Mouse (Mus musculus): ENCODE measurements around the gene Prr7.
"Not testable (repeated sequence)": the region's sequence is repeated elsewhere in the genome, so short reads cannot be mapped to it uniquely, and the experiment has no call there.

Prr7 gene

DNA sequence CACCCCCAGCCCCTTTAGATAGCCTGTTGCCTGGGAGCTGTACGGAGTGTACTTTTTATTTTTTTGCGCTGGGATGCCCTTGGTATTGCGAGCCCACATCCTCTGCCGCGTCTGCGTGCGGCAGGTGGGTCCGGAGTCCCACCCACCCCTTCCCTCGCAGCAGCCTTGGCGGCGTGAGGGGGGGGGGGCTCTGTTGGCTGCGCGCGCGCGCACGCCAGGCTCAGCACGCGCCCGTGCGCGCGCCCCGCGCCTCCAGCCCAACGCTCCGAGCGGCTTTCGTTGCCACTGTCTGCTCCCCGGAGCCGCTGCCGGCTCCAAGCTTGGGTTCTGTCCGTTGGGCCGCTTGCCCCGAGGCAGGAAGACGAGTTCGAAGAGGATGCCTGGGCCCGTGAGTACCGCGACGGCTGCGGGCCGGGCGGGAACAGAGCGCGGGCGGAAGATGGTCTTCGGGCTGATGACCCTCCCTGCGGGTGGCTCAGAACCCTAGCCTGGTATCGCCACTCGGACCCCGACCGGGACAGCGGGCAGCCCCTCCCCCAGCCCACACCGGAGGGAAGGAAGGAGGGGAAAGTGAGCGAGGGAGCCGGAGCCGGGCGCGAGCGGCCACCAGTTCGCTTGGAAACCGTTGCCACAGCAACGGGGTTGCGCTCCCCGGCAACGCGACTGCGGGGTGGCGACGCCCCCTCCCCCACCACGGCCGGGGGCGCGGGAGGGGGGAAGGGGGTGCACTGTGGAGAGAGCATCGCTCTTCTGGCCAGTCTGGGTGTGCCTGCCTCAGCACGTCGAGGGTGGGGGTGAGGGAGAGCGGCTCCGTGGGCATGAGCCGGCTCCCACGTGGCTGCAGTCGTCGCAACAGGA lies at the start of gene Prr7:
TSS of gene Prr7 (plus strand) at position 241 of the 858 bp plus-strand sequence.
- peak; percentile 54 to 70 for DNase-seq (ENCODE audit: low spot score in 2 of 2)

DNA sequence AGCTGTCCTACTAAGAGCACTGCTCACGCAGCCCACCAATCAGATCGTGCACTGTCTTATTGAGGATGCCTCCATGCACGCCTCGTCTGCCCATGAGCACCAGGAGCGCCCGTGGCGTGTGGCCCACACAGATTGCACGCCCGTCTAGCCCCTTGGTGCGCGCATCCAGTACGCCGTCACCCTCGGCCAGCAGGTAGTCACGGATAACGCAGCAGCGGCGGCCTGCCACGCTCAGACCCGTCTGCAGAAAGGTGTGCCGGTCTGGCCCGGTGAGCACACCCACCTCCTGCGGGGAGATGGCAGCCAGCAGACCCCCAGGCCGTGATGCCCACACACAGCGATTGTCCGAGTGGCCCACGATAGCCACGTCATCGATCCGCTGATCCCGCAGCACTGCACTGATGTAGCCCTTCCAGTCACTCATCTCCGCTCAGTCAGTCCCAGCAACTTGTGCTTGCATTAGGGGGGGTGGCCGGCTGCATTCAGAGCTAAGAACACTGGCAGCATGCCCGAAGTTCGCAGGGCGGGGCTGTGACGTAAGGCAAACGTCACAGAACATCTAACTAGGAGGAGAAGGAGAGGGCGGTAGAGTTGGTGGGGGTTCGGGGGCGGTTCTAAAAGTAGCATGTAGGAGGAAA lies 49.2 kb upstream of the Prr7 start, which contains the start of gene Pfn3:
TSS of gene Pfn3 (minus strand) at position 490 of the 638 bp plus-strand sequence.
- peak; percentile 36 to 82 for DNase-seq (ENCODE audit: low spot score in 2 of 2)

DNA sequence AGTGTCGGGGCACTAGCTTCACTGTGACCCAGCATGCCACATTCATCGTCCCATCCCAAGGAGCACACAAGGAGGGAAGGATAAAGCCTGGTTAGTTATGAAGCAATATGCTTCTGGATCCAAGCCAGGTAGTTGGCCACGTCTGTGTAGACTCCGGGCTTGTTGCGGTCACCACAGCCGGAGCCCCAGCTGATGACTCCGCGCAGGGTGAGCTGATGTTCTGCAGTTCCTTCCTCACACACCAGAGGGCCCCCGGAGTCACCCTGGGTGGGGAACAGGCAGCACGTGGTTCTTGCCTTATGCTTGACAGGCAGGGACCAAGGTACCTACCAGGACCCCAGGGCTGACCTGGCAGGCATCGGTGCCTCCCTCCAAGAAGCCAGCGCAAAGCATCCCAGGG lies 46.1 kb upstream of the Prr7 start:
- DNase-seq (ENCODE audit: low spot score in 2 of 2): peak; percentile 37 to 89

DNA sequence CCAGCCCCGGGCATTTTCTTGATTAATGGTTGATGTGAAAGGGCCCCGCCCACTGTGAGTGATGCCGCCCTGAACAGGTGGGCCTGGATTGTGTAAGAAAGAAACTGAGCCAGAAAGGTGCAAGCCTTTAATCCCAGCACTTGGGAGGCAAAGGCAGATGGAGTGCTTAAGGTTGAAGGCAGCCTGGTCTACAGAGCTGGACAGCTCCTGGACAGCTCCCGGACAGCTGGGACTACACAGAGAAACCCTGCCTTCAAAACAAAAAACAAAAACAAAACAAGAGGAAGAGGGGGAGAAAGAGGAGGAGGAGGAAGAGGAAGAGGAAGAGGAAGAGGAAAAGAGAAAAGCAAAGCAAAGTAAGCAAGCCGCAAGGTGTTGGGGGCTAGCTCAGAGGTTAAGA lies 44.9 kb upstream of the Prr7 start:
- DNase-seq (ENCODE audit: low spot score in 2 of 2): no peak

DNA sequence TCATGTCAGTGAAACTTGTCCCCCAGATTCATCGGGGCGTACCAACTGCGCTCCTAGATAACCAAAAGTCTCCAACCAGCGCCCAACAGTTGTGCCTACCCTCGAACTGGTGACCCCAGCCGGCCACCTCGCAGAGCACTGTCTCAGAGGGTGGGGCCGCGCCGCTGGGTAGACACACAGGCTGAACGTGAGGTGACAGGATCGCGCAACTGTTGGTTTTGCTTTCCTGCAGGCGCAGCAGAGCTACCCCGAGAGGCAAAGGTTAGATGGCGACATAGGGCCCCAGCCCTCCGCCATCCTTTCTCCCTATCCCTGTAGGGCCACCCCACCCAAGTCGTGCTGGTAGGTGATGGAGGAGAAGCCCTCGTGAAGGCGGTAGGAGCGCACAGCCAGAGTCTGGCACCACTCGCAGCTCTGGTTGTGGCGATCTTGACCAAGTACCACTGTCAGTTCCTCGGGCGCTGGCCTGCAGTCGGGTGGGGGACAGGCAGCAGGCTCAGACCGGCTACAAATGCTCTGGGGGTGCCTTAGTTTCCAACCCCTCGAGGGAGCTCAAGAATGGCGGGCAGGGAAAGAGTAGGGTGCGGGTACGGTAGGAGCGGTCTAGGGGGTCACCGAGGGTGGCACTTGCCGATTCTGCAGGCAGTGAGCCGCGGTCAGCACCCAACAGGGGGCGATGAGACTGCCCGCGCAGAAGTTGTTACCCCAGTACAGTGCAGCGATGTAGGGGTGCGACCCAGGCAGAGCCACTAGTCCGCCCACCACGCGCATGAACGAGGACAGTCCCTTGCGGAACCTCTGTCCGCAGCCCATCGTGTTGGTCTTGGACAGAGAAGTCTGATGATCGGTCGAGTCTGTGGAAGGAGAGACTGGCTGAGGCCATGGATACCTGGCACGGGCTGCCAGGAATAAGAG lies 43.8 kb upstream of the Prr7 start:
- no peak for DNase-seq (ENCODE audit: low spot score in 2 of 2)

DNA sequence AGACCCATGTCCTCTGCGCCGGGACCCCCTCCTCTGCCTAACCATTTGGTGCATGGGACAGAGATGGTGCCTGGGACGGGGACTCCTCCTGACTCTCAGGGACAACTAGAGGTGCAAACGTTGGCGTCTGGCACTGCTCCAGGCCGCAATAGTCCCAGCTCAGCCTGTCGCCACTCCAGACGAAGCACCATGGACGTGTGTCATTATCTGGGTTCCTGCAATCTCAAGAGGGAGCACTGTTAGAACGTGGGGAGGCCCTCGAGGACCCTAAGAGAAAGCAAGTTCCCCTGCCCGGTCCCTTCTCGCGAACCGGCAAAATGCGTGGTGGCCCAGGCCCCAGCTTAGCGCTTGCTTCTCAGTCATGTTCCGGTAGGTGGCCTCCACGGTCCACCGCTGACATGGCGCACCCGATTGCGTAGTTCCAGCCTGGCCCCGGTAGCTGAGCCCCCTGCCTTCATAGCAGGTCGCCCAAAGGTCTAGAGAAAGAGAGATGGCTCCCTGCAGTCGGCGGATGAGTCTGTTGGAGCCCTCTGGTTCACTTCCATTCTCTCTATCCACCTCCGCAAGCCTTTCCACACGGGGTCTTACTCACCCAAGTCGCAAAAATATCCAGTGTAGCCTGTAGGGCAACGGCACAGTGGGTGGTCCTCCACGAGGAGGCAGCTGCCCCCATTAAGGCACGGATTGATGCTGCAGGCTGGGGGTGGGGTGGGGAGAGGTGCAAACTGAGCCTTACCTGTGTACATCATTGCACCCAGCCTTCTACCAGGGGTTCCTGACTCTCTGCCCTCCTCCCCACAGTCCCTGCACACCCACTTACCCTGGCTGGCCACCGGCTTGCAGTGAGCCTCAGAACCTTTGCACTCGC lies 42.9 kb upstream of the Prr7 start:
- DNase-seq (ENCODE audit: low spot score in 2 of 2): peak in 1 of 2 experiments; percentile 69

DNA sequence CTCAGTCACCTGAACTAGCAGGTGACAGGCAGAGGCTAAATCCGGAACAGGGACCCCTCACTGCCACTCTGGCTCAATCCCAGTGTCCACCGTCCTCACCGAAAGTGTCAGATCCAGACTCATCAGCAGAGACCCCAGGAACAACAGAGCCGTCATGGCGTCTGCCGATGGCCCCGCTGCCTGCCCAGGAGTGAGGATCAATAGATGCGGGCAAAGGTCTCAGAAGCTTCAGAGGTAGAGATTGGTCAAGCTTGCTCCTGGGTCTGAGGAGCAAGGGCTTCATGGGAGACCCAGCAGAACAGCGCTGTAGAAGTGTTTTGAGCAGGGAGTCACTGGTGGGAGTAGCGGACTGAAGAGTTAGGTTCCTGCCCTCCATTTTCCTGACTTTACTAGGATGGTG lies 37.5 kb upstream of the Prr7 start, which contains the start of gene F12:
TSS of gene F12 (minus strand) at position 181 of the 400 bp plus-strand sequence.
- no peak for DNase-seq (ENCODE audit: low spot score in 2 of 2)

DNA sequence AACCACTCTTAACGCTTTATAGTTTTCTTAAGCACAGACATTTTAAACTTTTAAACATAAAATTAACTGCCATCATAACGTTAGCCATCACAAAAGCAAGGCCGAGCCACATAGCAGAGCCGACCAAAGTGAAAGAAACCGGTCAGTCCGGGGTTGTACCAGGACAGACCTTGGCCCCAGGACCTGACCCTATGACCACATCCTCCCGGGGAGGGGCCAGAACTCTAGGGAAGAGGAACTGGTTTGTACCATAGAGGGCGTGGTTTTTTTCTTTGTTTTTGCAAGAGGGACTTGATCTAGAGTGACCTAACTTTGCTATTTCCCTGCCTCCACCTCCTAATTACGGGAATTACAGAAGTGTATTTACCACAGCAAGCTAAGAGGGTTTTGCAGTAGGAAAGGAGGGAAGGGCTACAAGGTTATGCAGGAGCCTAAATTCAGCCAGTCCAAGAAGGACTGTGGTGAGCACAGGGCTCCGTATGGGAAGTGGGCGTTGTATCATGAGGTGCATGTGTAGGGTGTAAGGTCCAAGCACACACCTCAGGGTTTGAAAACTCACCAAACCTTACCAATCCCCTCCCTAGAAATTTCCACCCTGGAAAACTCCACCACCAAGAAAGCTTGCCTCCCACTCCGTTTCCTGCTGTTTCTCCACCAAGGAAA lies 34.7 kb upstream of the Prr7 start:
- DNase-seq (ENCODE audit: low spot score in 2 of 2): no peak

DNA sequence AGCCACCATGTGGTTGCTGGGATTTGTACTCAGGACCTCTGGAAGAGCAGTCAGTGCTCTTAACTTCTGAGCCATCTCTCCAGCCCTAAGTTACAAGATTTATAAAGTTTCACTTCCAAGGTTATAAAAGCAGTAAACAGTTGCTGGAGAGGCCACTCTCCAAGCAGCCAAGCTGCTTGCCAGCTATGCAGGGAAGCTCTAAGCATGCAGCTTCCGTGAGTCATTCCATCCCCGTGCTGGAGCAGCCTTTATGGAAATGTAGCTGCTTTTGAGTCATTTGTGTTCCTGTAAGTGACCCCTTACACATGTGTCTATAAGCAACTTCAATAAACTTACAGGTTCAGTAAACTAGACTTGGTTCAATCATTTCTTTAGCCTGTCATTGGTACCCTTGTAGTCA lies 33.5 kb upstream of the Prr7 start:
- no peak for DNase-seq (ENCODE audit: low spot score in 2 of 2)

DNA sequence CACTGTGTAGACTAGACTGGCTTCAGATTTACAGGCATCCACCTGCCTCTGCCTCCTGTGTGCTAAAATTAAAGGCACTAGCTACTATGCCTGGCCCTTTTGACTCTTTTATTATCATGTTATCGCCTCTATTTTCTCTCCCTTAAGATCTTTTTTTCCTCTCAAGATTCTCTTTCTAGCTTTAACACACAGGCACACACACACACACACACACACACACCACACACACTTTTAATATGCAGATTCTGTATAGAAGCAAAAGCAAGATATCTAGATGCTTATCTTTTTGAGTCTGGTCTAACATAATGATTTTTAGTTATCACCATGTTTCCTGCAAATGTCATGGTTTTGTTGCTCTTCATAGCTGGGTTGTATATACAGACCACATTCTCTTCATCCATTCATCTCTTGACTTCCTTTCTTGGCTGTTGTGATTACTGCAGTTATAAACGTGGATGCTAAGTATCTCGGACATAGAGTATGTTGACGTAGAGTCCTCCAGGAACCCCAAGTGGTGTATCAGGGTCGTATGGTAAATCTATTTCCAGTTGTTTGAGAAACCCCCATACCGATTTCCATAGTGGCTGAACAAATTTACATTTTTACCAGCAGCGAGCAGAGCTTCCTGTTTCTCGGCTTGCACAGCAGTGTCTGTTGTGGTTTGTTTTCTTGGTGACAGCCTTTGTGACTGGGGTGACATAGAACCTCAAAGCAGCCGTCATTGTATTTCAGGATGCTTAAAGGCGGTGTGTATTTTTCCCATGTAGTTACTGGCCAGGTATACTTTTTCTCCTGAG lies 32.0 kb upstream of the Prr7 start:
- DNase-seq (ENCODE audit: low spot score in 2 of 2): no peak

DNA sequence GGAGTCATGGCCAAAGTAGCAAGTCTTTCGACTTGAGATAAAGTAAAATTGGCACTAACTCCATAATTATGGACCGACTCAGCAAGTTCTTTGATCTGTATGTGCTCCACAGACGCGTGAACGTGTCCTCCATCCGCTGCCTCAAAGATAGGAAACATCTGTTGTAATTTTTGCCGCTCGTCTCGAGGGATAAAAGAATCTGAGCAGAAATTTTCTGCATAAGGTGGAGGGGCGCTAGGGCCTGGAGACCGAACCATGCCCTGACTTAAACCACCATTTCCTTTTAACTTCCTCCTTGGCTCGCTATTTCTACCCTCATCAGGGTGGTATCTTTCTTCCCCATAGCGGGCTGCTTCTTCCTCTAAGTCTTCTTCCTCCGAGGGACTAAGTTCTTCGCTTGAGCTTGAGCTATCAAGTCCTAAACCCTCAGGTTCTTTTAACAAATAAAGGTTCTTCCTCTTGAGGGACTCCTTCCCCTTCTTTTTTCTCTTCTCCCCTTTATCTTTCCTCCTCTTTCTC lies 26.9 kb upstream of the Prr7 start:
- not testable (repeated sequence) for DNase-seq (ENCODE audit: low spot score in 2 of 2)

DNA sequence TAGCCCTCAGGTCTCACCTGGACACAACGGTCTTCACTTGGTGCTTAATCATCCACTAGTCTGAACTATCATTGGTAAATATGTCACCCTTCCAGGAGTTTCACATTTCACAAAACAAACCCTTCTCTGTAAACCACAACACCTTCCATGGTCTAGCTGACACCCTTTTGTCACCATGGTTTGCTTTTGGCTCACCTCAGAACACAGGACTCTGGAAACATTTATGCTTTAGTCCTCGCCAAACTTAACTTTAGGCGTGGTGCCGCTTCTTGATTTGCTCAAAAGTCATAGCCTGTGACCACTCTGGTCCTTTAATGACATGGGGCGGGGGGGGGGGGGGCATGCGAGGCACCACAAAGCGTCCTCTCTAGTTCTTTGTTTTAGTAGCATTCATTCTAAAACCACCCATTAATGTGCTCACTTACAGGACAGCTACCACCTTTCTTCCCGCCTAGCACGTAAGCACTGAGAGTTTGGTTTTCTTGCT lies 20.2 kb upstream of the Prr7 start:
- DNase-seq (ENCODE audit: low spot score in 2 of 2): no peak

DNA sequence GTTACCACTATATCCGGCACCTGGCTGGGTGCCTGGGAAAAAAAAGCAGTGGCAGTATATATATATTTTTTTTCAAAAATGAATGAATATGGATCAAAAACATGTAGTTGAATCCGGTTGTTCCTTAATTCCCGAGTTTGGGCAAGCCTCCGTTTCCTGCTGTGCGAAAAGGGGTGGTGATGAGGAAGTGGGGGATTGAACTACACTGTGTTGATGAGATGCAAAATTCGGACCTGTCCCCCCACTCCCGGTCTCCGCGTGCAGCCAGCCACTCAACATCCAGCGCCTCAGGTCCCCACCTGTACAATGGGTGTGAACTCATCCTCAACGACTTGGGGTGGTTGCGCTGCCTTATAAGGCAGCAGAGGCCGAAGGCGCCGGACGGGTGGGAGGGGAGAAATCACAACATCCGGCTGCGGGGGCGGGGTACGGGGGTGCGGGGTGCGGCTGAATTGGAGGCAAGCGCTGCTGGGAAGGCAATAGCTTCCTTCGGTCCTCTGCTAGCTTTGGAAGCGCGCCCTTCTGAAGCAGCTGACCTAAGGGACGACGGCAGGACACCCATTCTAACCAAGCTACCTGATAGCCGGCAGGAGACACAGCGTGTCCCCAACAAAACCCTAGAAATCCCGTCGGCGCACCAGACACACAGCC lies 19.7 kb upstream of the Prr7 start:
- no peak for DNase-seq (ENCODE audit: low spot score in 2 of 2)

DNA sequence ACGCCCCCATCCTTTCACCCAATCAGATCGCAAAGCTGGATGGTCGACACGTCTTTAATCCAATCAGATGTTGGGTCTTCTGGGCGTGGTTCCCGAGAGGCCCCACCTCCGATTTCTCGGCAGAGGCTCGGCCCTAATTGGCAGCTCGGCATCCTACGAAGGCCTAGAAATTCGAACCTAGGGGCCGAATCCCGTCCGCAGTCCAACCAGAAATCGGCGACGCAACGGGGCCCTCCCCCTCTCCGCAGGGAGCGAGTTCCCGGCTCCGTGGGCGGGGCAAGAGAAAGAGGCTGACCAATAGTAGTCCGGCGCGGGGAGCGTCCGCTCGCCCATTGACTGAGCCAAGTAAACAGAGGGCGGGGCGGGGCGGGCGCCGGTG lies 19.1 kb upstream of the Prr7 start, which contains the start of gene Grk6:
TSS of gene Grk6 (plus strand) at position 136 of the 379 bp plus-strand sequence.
- DNase-seq (ENCODE audit: low spot score in 2 of 2): peak; percentile 100

DNA sequence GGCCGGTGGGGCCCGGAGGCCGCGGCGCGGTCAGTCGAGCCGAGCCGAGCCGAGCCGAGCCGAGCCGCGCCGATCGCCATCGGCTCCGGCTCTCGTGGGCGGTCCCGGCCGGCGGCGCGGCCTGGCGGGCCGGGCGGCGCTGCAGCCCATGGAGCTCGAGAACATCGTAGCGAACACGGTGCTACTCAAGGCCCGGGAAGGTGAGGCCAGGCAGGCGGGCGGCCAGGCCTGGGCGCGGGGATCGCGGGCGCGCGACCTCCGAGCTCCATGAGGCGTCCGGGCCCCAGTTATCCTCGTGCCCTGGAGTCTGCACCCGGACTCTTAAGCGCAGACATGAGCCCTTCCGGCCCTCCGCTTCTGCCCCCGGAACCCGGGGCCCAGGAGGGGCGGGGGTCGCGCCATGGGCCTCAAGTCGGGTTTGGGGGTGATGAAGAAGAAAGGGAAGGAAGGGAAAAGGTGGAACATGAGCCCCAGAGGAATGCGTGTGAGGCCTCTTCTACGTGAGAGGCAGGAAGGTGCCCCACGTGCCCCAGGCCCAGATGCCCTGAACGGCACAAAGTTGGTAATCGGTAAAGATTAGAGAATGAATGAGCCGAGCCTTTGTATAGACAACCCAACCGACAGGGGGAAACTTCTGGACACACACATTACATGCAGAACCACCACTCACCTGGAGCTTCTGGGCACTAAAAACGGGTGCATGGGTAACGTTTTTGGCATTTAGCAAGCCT lies 18.5 kb upstream of the Prr7 start:
- peak in 1 of 2 experiments; percentile 39 for DNase-seq (ENCODE audit: low spot score in 2 of 2)

DNA sequence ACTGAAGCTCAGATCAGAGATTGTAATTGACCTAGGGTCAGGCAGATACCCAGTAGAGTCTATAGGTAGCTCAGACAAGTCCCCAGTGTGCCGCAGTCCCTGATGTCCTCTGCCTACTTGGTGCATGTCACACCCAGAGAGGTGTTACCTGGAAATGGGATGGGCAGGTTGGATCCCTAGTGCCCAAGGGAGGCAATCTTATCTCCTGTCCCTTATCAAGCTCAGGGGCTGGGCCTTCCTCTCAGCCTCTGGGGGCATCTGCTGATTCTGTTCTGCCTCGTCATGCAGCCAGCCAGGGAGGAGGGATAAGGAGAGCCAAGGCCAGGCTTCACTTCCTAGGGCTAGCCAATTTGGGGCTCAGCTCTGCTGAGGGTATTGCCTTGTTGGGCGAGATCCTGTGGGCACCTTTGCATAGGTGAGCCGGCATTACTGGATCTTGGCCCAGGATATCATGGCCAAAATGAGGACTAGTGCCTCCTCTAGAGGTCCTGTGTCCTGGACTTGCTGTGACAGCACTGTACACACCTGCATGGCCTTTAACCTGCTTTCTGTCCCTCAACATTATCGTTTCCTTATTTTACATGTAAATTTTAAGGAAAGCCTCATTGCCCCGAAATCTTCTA lies 17.5 kb upstream of the Prr7 start:
- no peak for DNase-seq (ENCODE audit: low spot score in 2 of 2)

DNA sequence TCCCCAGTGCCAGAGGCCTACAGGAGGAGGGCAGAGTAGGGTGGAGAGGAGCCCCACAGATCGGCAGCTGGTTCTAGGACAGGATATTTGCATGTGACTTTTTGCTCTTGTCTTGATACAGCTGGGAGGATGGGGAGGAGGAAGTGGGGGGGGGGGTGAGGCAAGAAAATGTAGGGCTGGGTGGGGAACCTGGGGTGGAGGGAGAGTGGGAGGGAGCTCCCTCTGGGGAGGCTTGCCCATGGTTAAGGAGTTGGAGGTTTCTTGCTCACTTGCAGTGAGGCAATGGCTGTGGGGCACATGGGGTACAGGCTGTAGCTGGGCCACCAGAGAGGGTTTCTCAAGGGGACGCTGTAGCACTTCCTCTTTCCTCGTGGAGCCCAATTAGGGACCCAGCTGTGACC lies 16.5 kb upstream of the Prr7 start:
- DNase-seq (ENCODE audit: low spot score in 2 of 2): no peak
